Mouse (Mus musculus) C2C12 (cell line): ENCODE measurements around the gene Rnft2.
A peak's percentile ranks its signal among the peaks of the same experiment; 100 is the strongest.

Source experiments
- CEBPB ChIP-seq: IDR thresholded peaks from one replicate; pipeline ENCODE4 v1.6.1; 2011; ENCODE audit warnings: low read depth, mild to moderate bottlenecking, control low read depth, moderate library complexity
- CTCF ChIP-seq: IDR thresholded peaks from one replicate; pipeline ENCODE4 v1.5.1; 2011; ENCODE audit not compliant: control insufficient read depth, insufficient read depth, insufficient read length
- FOSL1 ChIP-seq: IDR thresholded peaks from one replicate; pipeline ENCODE4 v1.8.0; 2011; ENCODE audit warnings: mild to moderate bottlenecking, low read length; ENCODE audit not compliant: poor library complexity, insufficient read depth, severe bottlenecking
- MAX ChIP-seq: IDR thresholded peaks from one replicate; pipeline ENCODE4 v1.6.1; 2011; ENCODE audit warnings: mild to moderate bottlenecking, control low read depth
- MYOD1 ChIP-seq: IDR thresholded peaks from one replicate; pipeline ENCODE4 v1.6.1; 2011; ENCODE audit warnings: low read depth; ENCODE audit not compliant: control insufficient read depth, insufficient read length
- MYOG ChIP-seq: IDR thresholded peaks from one replicate; pipeline ENCODE4 v1.6.1; 2011; ENCODE audit not compliant: control insufficient read depth, insufficient read length; ENCODE audit errors: extremely low read depth
- USF1 ChIP-seq: IDR thresholded peaks from one replicate; pipeline ENCODE4 v1.6.1; 2011; ENCODE audit warnings: low read depth, mild to moderate bottlenecking, control low read depth, moderate library complexity

- TF ChIP-seq CTCF, result no peak
- no peak for TF ChIP-seq MYOG
- no peak for TF ChIP-seq MYOD1
- no peak for TF ChIP-seq USF1
- peak; percentile 79 for TF ChIP-seq MAX
- TF ChIP-seq FOSL1, result no peak
- TF ChIP-seq CEBPB, result no peak
Observed at GRCm38 (mm10) chr5:118154839-118155564, 89.9 kb downstream of the Rnft2 start, which contains the start of gene Fbxw8.
